Mouse (Mus musculus) retina, embryonic 14.5 days (tissue): ENCODE measurements around the gene Rnf5.

Experiments used
- DNase-seq: peaks from one replicate; pipeline ENCODE4 v3.0.0-alpha.2; 2015; ENCODE audit warnings: low spot score

The Rnf5 gene

GRCm38 (mm10) chr17:34585877-34586771, 17.4 kb downstream of the Rnf5 start:
- peak; percentile 66 for DNase-seq

- DNase-seq, result no peak
Measured at GRCm38 (mm10) chr17:34585121-34585520, 18.4 kb downstream of the Rnf5 start.

GRCm38 (mm10) chr17:34583819-34584218, 19.7 kb downstream of the Rnf5 start:
- no peak for DNase-seq

DNA sequence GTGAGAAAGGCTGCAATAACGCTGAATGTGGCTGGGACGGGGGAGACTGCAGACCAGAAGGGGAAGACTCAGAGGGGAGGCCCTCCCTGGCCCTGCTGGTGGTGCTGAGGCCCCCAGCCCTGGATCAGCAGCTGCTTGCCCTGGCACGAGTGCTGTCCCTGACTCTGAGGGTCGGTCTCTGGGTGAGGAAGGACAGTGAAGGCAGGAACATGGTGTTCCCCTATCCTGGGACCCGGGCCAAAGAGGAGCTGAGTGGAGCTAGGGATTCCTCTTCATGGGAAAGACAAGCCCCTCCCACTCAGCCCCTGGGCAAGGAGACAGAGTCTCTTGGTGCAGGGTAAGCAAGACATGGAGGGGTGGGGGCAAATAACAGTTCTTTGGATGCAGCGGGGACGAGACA, 20.1 kb downstream of the Rnf5 start:
- DNase-seq, result no peak

DNA sequence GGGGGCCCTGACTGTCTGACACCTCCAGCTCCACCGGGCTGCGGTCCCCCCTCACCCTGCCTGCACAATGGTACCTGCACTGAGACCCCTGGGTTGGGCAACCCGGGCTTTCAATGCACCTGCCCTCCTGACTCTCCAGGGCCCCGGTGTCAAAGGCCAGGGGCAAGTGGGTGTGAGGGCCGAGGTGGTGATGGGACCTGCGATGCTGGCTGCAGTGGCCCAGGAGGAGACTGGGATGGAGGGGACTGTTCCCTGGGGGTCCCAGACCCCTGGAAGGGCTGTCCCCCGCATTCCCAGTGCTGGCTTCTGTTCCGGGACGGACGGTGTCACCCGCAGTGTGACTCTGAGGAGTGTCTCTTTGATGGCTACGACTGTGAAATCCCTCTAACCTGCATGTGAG, 21.0 kb downstream of the Rnf5 start:
- no peak for DNase-seq

DNA sequence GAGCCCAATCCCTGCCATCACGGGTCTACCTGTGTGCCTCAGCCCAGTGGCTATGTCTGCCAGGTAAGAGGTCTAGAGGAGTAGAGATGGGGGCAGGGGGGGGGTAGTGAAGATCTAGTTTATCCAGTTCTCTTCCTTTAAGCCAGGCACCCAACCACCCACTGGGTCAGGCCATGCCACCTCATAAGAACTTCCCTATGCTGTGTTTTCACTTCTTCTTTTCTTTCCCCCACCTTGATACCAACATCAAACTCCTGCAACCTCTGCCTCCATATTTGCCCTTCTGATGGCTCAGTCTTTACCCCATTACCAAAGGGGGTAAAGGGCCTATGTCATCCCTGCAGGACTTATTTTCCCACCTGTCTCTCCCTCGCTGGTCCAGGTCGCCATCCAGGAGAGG, 25.4 kb downstream of the Rnf5 start:
- no peak for DNase-seq

GRCm38 (mm10) chr17:34576577-34576976, 26.9 kb downstream of the Rnf5 start:
- DNase-seq, result no peak

DNA sequence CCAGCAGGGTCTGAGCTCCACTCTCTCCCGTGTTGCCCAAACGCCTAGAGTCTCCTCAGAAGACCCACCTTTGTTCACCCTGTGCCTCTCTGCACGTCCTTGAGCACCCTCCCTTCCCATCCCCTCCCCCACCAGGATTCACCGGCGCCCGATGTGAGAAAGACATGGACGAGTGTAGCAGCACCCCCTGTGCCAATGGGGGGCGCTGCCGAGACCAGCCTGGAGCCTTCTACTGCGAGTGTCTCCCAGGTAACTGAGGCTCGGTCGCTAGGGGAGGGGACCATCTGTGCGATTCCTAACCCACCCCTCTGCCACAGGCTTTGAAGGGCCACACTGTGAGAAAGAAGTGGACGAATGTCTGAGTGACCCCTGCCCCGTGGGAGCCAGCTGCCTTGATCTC, 31.1 kb downstream of the Rnf5 start:
- peak; percentile 24 for DNase-seq

DNA sequence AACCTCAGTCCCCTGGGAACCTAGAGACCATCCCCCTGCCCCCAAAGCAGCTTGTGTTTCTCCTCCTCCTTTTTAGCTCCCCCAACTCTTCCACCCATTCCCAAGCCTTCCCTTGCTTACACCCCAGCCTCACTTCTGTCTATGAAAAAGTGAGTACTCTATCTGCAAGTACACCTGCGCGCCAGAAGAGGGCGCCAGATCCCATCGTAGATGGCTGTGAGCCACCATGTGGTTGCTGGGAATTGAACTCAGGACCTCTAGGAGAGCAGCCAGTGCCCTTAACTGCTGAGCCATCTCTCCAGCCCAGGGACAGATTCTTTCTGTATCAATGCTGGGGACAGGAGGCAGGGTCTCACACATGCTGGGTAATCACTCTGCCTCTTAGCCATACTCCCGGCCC, 31.6 kb downstream of the Rnf5 start:
- DNase-seq, result peak; percentile 23

- DNase-seq, result no peak
Measured at GRCm38 (mm10) chr17:34569919-34570318, 33.6 kb downstream of the Rnf5 start.

GRCm38 (mm10) chr17:34568421-34568820, 35.1 kb downstream of the Rnf5 start:
- DNase-seq, result no peak

DNA sequence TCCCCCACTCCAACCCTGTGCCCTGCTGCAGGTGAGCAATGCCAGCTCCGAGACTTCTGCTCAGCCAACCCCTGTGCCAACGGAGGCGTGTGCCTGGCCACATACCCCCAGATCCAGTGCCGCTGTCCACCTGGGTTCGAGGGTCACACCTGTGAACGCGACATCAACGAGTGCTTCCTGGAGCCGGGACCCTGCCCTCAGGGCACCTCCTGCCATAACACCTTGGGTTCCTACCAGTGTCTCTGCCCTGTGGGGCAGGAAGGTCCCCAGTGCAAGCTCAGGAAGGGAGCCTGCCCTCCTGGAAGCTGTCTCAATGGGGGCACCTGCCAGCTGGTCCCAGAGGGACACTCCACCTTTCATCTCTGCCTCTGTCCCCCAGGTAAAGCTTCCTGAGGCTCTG, 36.2 kb downstream of the Rnf5 start:
- no peak for DNase-seq

DNA sequence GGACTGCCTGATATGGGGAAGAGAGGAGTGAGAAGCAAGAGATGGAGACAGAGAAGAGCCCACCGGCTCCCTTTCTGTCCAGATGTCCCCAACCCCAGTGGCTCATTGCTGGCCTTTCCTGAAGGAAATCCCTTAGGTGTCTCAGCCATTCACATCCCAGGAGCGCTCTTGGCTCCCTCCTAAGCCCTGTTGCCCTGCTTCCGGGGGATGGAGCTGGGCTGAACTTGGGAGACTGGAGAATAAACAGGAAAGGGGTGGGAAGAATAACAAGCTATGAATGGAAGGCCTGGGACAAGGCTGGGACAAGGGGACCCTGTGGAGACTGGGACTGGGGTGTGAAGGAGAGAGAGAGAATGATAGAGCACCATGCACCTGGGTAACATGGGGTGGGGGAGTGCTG, 38.7 kb downstream of the Rnf5 start:
- DNase-seq, result no peak

- DNase-seq, result no peak
Measured at GRCm38 (mm10) chr17:34564003-34564421, 39.5 kb downstream of the Rnf5 start, which contains the start of gene Notch4. Notch4 (plus strand) TSS chr17:34564268.

- DNase-seq, result no peak
Measured at GRCm38 (mm10) chr17:34563354-34563753, 40.1 kb downstream of the Rnf5 start.

- no peak for DNase-seq
Measured at GRCm38 (mm10) chr17:34562595-34562994, 40.9 kb downstream of the Rnf5 start.

DNA sequence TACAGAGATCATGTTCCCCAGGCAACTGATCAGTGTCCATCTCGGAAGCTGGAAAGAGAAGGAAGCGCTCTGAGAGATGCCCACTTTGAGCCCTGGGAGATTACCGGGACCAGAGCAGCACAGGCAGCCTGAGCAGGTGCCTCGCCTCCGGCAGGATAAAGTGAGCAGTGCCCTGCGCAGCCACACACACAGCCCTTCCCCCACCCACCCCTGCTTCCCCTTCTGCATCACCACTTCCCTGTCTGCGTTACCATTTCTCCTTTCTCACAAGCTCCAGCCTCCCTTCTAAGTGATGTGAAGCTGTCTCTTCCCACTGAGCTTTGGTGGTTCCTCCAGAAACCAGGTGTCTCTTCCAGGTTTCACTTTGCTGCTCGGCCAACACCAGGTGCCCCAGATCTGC, 42.3 kb downstream of the Rnf5 start:
- no peak for DNase-seq

DNA sequence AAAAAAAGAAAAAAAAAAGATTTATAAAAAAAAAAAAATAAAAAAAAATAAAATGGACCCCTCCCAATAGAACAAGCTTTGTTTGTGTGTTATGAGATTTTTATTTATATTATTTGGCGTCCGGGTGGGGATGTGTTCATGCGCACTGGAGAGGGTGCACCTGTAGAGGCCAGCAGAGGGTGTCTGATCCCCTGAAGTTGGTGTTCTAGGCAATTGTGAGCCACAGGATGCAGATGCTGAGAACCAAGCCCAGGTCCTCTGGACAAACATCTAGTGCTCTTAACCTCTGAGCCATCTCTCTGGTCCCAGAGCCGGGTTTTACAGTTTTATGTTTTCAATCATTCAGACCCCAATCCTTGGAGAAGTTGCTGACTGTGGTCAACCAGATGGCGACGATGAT, 43.1 kb downstream of the Rnf5 start:
- DNase-seq, result no peak

GRCm38 (mm10) chr17:34559895-34560294, 43.6 kb downstream of the Rnf5 start:
- no peak for DNase-seq

DNA sequence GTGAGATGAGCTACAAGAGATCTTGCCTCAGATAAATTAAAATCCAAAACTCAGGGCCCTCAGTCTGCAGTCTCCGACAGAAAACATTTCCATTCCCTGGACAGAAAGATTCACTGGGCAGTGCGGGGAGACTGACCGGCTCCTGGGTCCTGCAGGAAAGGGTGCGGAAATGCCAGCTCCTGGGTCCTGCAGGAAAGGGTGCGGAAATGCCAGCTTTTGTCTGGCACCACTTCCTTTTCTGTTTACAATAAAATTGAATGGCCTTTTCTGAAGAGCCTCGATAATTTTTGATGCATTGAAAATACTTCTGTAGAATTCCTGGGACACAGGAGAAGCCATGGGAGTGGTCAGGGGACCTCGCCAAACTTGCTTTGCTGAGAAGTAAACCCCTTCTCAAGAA, 44.4 kb downstream of the Rnf5 start:
- DNase-seq, result no peak

DNA sequence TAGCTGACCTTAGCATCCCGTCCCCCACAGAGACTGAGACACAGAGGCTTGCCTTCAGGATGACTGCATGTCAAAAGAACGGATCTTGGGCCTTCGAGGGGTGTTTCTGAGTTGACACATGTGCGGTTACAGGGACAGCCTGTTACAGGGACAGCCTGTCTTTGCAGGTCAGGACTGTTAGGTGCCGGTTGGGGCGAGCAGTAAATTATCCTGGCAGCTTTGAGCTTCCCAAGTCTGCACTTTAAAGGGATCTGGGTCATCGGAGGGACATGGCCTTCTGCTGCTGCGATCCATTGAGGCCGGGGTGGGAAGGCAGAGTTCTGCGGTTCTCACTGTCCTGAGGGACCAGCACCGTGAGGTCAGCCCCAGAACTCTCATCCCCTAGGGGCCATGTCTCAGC, 46.1 kb downstream of the Rnf5 start:
- DNase-seq, result no peak

GRCm38 (mm10) chr17:34556406-34556805, 47.1 kb downstream of the Rnf5 start:
- DNase-seq, result no peak

GRCm38 (mm10) chr17:34555483-34555882, 48.0 kb downstream of the Rnf5 start:
- DNase-seq, result peak; percentile 77
